Mouse (Mus musculus) CH12F3 (cell line): Measurements from ENCODE around the gene Ankib1.

Source experiments
- in situ Hi-C: fragments of 300-500 bp; cut with MboI; formaldehyde crosslinking; loops from 2 replicates; pipeline ENCODE4 v1.14.3; 2020; ENCODE audit warnings: low sequenced_read_pairs

Gene Ankib1

GRCm38 (mm10) chr5:3648206-3648848 lies 154.4 kb downstream of the Ankib1 start:
- in situ Hi-C loops = loop anchor here (10.0 kb wide), 1 partner anchor 166 kb away; no protein-coding TSS in a partner anchor

DNA sequence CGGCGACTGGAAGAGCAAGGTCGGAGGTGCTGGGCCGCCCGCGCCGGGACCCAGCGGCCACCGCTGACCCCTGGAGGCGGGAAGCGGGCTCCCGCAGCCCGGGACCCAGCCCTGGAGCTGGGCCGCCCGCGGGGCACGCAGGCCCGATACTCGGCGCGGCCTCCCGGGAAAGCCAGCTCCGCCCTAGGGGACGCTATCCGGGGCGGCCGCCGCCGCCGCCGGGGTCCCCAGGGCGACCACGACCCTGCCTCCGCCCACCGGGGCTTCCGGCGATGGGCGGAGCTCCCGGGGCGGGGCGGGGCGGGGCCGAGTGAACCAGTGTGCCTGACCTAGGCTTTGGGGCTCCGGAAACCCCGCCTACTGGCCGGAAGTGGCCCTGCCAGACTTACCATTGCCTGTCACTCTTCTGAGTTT lies 155.0 kb downstream of the Ankib1 start:
- in situ Hi-C loops = loop anchor here (10.0 kb wide), 1 partner anchor 167 kb away; no protein-coding TSS in a partner anchor

GRCm38 (mm10) chr5:3646991-3647707 lies 155.6 kb downstream of the Ankib1 start:
- in situ Hi-C loops = loop anchor here (10.0 kb wide), 1 partner anchor 168 kb away; no protein-coding TSS in a partner anchor

DNA sequence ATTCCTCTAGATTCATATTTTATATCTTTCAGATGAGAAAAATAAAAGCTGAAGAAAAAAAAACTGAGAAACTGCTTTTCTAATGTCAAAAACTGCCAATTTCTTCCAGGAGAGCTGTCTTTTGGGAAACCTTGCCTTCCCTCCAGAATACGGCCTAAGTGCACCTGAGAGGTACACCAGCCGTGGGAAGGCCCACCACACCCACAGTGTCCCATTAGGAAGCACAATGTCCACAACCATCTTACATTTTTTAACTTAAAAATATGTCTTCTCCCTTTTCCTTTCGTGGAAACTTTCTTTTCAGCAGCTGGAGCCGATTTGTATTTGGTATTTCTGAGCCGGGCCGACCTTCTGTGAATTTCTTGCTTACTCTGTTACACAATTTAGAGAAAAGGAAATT lies 156.2 kb downstream of the Ankib1 start:
- in situ Hi-C loops = loop anchor here (10.0 kb wide), 1 partner anchor 168 kb away; no protein-coding TSS in a partner anchor

DNA sequence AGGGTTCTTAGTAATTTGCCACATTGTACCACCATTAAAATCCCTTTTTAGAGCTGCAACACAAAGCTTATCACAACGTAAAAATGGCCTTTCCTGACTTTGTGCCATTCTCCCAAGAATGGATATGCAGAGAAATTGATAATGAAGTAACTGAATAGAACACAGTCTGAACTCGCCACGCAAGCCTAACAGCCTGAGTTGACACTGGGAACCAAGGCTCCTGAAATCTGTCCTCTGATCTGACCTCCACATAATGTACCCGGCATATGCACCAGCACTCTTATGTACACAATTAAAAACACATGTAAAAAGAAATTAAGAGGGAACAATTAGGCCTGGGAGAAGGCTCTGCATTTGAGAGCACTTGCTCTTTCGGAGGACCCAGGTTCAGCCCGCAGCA lies 157.4 kb downstream of the Ankib1 start:
- in situ Hi-C loops = loop anchor here (10.0 kb wide), 1 partner anchor 169 kb away; no protein-coding TSS in a partner anchor

DNA sequence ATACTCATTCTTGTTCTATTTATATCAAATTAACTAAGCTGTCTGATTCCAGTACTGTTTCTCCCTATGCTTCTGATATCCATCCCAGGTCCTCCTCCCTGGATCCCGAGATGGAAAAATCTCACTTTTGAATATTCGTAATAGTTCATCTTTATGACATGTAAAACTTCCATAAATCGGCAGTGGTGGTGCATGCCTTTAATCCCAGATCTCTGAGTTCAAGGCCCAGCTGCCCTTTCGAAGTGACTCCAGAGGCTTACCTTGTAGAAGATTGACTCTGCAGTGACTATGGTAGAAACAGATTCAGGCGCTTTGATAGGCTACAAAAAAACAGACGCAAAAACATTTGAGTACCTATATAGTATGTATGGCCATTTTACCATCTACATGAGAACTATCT lies 158.1 kb downstream of the Ankib1 start:
- in situ Hi-C loops = loop anchor here (10.0 kb wide), 1 partner anchor 170 kb away; no protein-coding TSS in a partner anchor
